Mouse (Mus musculus) liver, embryonic 15.5 days (tissue): ENCODE measurements around the gene Dhrs7. TPM values are rescaled to one million over a fixed set of nuclear protein-coding genes. Genes with fewer than 3 reads are reported as not detected.
A peak's percentile ranks its signal among the peaks of the same experiment; 100 is the strongest.
"Not testable (repeated sequence)": the region's sequence is repeated elsewhere in the genome, so short reads cannot be mapped to it uniquely, and the experiment has no call there.

ENCODE experiments used
- ATAC-seq: fragments of 200-750 bp; cut with Nextera tagmentation; 2 replicates; pipeline ENCODE4 v1.8.0; 2017; ENCODE audit warnings: moderate number of reproducible peaks, mild to moderate bottlenecking, moderate library complexity; ENCODE audit not compliant: insufficient read depth
- H3K27ac ChIP-seq: fragments of 300-500 bp; sonication (generic); replicated peaks from 2 replicates; pipeline ENCODE4 v1.5.1; 2015; ENCODE audit warnings: mild to moderate bottlenecking, inconsistent platforms
- H3K27me3 ChIP-seq: fragments of 300-500 bp; sonication (generic); 2 replicates; pipeline ENCODE4 v1.6.1; 2015; ENCODE audit warnings: mild to moderate bottlenecking, inconsistent platforms
- H3K36me3 ChIP-seq: fragments of 300-500 bp; sonication (generic); replicated peaks from 2 replicates; pipeline ENCODE4 v1.6.1; 2015; ENCODE audit warnings: moderate library complexity, mild to moderate bottlenecking, inconsistent platforms
- H3K4me1 ChIP-seq: fragments of 300-500 bp; sonication (generic); replicated peaks from 2 replicates; pipeline ENCODE4 v1.6.1; 2015; ENCODE audit warnings: inconsistent platforms
- H3K4me2 ChIP-seq: fragments of 300-500 bp; sonication (generic); 2 replicates; pipeline ENCODE4 v1.6.1; 2015; ENCODE audit warnings: moderate library complexity, mild to moderate bottlenecking, inconsistent platforms
- H3K4me3 ChIP-seq: fragments of 300-500 bp; sonication (generic); replicated peaks from 2 replicates; pipeline ENCODE4 v1.5.1; 2015; ENCODE audit warnings: mild to moderate bottlenecking, inconsistent platforms
- H3K9ac ChIP-seq: fragments of 300-500 bp; sonication (generic); 2 replicates; pipeline ENCODE4 v1.6.1; 2015; ENCODE audit warnings: moderate library complexity, mild to moderate bottlenecking, inconsistent platforms
- H3K9me3 ChIP-seq: fragments of 300-500 bp; sonication (generic); replicated peaks from 2 replicates; pipeline ENCODE4 v1.6.1; 2016; ENCODE audit warnings: inconsistent platforms
- WGBS: fragments of 180-500 bp; shearing (Covaris S2); methylation state at CpG from one replicate; pipeline ENCODE4 v1.1.7; 2015; ENCODE audit warnings: mixed read lengths; ENCODE audit not compliant: insufficient replicate concordance; 5-methylcytosine and 5-hydroxymethylcytosine counted together
- polyA plus RNA-seq: library from polyadenylated mRNA; unstranded; fragments of >200 nt; fragmentation: Nextera tagmentation; extraction: Ambion mirVana; gene quantifications from 2 replicates; pipeline ENCODE4 v1.2.1, GENCODE M21; 2015

Gene Dhrs7
- 34.7 and 48.8 TPM in 2 replicates for polyA plus RNA-seq

GRCm38 (mm10) chr12:72664735-72665337 lies at the start of gene Dhrs7:
Dhrs7 (minus strand) TSS chr12:72664909.
- Histone ChIP-seq H3K4me2 (peak within 1 kb of the TSS; percentile 88), H3K27ac (peak within 1 kb of the TSS; percentile 74), H3K4me3 (peak within 1 kb of the TSS; percentile 64), H3K36me3 (no peaks in the 10 kb centered on the region), H3K27me3 (no peaks in the 10 kb centered on the region), H3K9me3 (no peaks in the 10 kb centered on the region), H3K4me1 (peaks cover 11% of the 10 kb centered on the region), H3K9ac (peak within 1 kb of the TSS; percentile 35)
- peak; percentile 94 for ATAC-seq
- WGBS: under 1% methylated on average over 33 of the region's 33 CpGs

DNA sequence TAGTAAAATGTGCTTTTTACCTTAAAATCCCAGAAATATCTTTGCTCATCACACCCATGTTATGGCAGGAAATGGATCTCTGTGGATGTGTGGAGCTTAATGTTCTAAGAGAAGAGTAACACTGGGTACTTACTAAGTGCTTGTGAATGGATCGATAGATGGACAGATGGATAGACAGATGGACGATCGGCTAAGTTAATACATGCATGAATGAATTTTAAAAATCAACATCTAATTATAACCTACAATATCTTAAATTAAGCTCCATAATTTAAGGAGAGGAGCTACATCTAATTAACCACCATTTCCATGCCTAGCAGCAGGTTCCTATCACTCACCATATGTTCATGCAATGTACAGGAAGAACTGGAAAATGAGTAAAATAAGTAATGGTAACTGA lies 45.3 kb upstream of the Dhrs7 start:
- Histone ChIP-seq H3K4me3 (no peak overlapping the region), H3K27ac (no peak overlapping the region), H3K4me1 (no peaks in the 10 kb centered on the region), H3K9me3 (no peaks in the 10 kb centered on the region), H3K4me2 (no peak overlapping the region), H3K27me3 (peaks cover 3% of the 10 kb centered on the region; the same call in 1 of the 2 replicates), H3K36me3 (no peaks in the 10 kb centered on the region), H3K9ac (no peak overlapping the region)
- no peak for ATAC-seq
- 74% methylated on average over 3 of the region's 3 CpGs for WGBS

DNA sequence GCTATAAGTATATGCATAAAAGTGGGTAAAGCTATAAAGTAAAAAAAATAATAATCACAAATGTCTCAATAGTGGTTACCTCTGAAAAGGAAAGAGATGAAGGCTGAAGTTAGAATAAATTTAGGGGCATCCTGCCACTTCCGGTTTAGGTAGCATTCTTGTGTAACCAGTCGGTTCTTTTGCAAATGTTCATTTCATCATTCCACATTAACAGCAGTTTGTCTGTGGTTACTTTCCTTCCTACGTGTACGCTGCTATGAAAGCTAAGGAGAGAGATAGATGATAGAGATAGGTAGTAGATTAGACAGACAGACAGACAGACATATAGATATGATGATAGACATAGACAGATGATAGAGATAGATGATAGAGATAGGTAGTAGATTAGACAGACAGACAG lies 39.4 kb upstream of the Dhrs7 start:
- Histone ChIP-seq H3K27ac (no peak overlapping the region), H3K9me3 (no peaks in the 10 kb centered on the region), H3K9ac (no peak overlapping the region), H3K4me3 (no peak overlapping the region), H3K4me2 (no peak overlapping the region), H3K27me3 (peaks cover 3% of the 10 kb centered on the region; the same call in 1 of the 2 replicates), H3K4me1 (no peaks in the 10 kb centered on the region), H3K36me3 (no peaks in the 10 kb centered on the region)
- WGBS: 52% methylated on average over 4 of the region's 4 CpGs
- no peak for ATAC-seq

- Histone ChIP-seq H3K9ac (no peak overlapping the region), H3K36me3 (no peaks in the 10 kb centered on the region), H3K4me3 (no peak overlapping the region), H3K4me2 (no peak overlapping the region), H3K9me3 (no peaks in the 10 kb centered on the region), H3K4me1 (no peaks in the 10 kb centered on the region), H3K27me3 (no peaks in the 10 kb centered on the region), H3K27ac (no peak overlapping the region)
- ATAC-seq: no peak
- WGBS: 40% methylated on average over 1 of the region's 1 CpGs
These were observed 35.3 kb upstream of the Dhrs7 start for GRCm38 (mm10) chr12:72700013-72700412.

GRCm38 (mm10) chr12:72694901-72695463 lies 30.3 kb upstream of the Dhrs7 start:
- Histone ChIP-seq H3K27me3 (no peaks in the 10 kb centered on the region), H3K4me1 (no peaks in the 10 kb centered on the region), H3K9ac (no peak overlapping the region), H3K4me2 (no peak overlapping the region), H3K9me3 (no peaks in the 10 kb centered on the region), H3K4me3 (no peak overlapping the region), H3K27ac (no peak overlapping the region), H3K36me3 (no peaks in the 10 kb centered on the region)
- ATAC-seq: no peak
- 37% methylated on average over 9 of the region's 9 CpGs for whole genome bisulfite sequencing

DNA sequence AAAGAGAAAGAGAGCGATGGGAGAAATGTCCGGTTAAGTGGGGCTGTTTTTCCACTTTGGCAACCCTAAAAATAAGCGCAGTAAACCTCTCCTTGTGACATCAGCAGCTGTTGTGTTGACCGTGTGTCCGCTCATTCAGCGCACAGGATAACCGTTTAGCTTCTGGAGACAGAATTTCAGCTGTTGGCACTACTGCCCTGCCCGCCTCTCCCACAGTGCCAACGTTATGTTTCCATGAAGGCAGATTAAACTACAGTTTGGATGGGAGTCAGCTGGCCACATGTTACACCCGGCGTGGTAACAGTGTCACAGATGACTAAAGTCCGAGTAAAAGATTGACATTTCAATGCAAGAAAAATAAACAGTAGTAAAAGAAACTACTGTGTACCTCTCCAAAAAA lies 29.7 kb upstream of the Dhrs7 start:
- no peak; the same call in 1 of the 2 replicates for ATAC-seq
- Histone ChIP-seq H3K4me1 (no peaks in the 10 kb centered on the region), H3K9ac (no peak overlapping the region), H3K27me3 (no peaks in the 10 kb centered on the region), H3K4me2 (no peak overlapping the region), H3K9me3 (no peaks in the 10 kb centered on the region), H3K36me3 (no peaks in the 10 kb centered on the region), H3K27ac (no peak overlapping the region), H3K4me3 (no peak overlapping the region)
- WGBS: 63% methylated on average over 12 of the region's 12 CpGs

GRCm38 (mm10) chr12:72693895-72694294 lies 29.2 kb upstream of the Dhrs7 start:
- no peaks in the 10 kb centered on the region for H3K36me3 ChIP-seq
- H3K4me2 ChIP-seq: no peak overlapping the region
- no peaks in the 10 kb centered on the region for H3K9me3 ChIP-seq
- no peaks in the 10 kb centered on the region for H3K4me1 ChIP-seq
- no peaks in the 10 kb centered on the region for H3K27me3 ChIP-seq
- WGBS: 28% methylated on average over 6 of the region's 6 CpGs
- no peak overlapping the region for H3K4me3 ChIP-seq
- no peak for ATAC-seq
- H3K9ac ChIP-seq: no peak overlapping the region
- H3K27ac ChIP-seq: no peak overlapping the region

DNA sequence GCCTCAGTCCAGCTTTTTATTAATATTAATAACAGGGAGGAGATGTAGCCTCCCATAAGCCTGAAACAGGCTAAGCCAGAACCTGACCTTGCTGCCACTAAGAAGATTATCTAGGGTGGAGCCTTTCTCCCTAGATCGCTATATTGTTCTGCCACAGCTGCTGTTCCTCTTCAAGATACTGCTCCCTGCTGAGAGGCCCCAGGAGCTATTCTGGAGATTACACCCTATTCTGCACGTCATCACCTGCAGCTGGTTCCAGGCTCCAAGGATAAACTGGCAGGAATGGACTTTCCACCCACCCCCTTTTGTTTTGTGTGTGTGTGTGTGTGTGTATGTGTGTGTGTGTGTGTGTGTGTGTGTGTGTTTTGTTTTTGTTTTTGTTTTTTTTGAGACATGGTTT lies 23.6 kb upstream of the Dhrs7 start:
- not testable (repeated sequence) for H3K36me3 ChIP-seq, H3K4me3 ChIP-seq, H3K27me3 ChIP-seq, H3K9me3 ChIP-seq, H3K27ac ChIP-seq, H3K9ac ChIP-seq, H3K4me1 ChIP-seq, H3K4me2 ChIP-seq
- WGBS: 36% methylated on average over 2 of the region's 2 CpGs
- peak; percentile 49; the same call in 1 of the 2 replicates for ATAC-seq

DNA sequence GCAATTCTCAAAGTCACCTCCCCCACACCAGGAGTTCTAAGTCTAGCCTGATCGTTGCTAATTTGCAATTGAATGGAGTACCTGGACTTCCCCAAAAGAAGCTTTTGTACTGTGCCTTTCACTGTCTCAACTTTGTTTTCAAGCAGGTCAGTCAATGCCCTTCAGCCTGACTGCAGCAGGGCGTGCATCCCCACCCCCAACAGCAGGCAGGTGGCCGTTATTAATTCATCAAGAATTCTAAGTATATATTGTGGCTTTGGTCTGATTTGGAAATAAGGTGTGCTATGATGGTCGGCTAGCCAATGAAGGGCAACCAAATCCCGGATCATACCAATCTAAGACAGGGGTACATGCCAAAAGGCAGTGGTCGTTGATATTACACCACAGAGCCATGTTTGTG lies 23.0 kb upstream of the Dhrs7 start:
- H3K4me2 ChIP-seq, H3K9ac ChIP-seq, H3K4me3 ChIP-seq, H3K9me3 ChIP-seq, H3K36me3 ChIP-seq, ATAC-seq, H3K27me3 ChIP-seq, H3K27ac ChIP-seq: not testable (repeated sequence)
- 48% methylated on average over 6 of the region's 6 CpGs for whole genome bisulfite sequencing
- peaks cover 12% of the 10 kb centered on the region for H3K4me1 ChIP-seq

DNA sequence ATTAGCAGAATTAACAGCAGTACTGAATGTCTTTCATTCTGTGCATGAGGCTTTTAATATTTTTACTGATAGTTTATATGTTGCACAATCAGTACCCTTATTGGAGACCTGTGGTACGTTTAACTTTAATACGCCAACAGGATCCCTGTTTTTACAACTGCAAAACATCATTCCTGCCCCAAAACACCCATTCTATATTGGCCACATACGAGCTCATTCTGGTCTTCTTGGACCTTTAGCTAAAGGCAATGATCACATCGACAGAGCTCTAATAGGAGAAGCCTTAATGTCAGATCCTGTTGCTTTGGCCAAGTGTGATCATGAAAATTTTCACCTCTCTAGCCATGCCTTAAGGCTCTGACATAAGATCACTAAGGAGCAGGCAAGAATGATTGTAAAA lies 21.9 kb upstream of the Dhrs7 start:
- not testable (repeated sequence) for H3K9me3 ChIP-seq, H3K4me2 ChIP-seq, ATAC-seq, H3K27ac ChIP-seq, H3K4me3 ChIP-seq, H3K27me3 ChIP-seq, H3K36me3 ChIP-seq, H3K9ac ChIP-seq
- 61% methylated on average over 4 of the region's 4 CpGs for WGBS
- H3K4me1 ChIP-seq: peaks cover 22% of the 10 kb centered on the region

GRCm38 (mm10) chr12:72683612-72684011 lies 18.9 kb upstream of the Dhrs7 start:
- Histone ChIP-seq H3K27ac (peak overlapping the region; percentile 33; the same call in 1 of the 2 replicates), H3K4me3 (no peak overlapping the region), H3K27me3 (no peaks in the 10 kb centered on the region), H3K36me3 (no peaks in the 10 kb centered on the region), H3K9me3 (no peaks in the 10 kb centered on the region), H3K4me2 (no peak overlapping the region), H3K9ac (no peak overlapping the region), H3K4me1 (peaks cover 22% of the 10 kb centered on the region)
- ATAC-seq: no peak
- WGBS: 85% methylated on average over 3 of the region's 3 CpGs
